Mouse (Mus musculus): ENCODE measurements at regions not wholly inside any gene's neighbourhood (a gene's known extent, or its start where the extent isn't known, plus 50 kb on each side); places are given as distances from the start of the nearest gene placed in this dataset.
A peak's percentile ranks its signal among the peaks of the same experiment; 100 is the strongest.

DNA sequence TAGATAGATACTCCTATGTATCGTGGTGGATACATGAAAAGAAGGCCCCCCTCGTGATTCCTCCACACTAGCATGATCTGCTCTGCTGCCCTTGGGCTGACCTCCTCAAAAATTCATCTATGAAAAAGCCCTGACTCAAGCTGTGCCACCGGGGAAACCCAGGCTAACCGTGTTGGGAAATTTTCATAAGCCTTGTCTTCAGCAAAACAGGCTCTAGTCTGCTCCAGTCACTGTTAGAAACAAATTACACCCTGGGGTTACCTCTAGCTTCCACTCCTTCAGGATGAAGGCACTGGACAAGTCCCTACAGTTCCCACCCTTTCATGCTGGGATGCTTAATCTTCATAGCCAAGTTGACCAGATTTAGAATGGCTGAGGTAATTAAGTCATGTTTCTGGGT, 315.0 kb upstream of the Nrp1 start:
- DNase-seq (ENCODE audit: low spot score): no peak

DNA sequence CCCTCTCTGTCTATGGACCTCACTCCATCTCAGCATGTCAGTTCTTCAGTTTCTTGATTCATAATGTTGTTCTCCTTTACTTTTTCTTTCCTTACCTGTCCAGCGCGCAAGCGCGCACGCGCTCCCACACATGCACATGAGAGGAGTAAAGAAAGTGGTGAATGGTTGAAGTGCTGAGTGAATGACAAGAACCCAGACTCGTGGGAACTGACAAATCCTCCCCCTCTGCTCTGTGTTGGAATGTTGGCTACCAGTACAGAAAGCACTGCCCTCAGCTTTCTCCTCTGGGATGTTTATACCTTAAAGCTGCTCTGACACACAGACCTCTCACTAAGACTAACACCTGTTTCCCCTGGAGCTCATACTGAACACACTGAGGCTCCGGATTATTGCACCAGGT, 302.2 kb upstream of the Nrp1 start:
- DNase-seq (ENCODE audit: low spot score): no peak

DNA sequence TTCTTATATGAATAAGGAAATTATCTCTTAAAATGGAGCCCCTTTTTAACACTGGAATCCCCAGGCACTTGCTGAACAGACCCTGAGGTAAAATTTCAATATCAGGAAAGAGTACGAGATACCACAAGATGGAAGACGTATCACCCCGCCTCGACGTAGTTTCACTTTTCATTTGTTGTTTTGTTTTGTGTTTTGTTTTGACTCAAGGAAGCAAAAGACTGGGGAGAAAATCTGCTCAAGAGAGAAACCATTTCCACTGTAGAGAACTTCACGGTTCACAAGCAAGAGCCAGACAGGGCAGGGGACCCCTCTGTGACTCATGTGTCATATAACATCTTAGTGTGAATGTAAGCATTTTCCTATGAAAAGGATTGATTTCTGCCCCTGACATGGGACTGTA, 300.6 kb upstream of the Nrp1 start:
- DNase-seq (ENCODE audit: low spot score): no peak

DNA sequence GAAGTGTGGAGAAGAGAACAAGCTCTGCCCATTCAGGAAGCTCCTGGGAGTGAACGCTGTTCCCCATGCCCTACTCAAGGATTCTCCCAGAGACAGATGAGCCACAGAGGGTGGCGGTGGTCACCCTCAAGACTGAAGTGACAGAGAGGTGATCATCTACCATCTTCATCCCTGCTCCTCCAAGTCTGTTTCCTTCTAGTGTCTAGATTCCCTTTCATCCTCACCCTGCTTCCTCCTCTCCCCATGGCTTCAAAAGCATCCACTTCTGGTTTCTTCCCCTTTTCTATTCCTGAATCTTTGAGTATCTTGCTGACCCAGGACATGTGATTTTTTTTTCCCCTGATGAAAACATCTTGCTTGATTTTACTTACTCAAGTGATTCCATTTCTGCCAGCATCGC, 298.6 kb upstream of the Nrp1 start:
- no peak for DNase-seq (ENCODE audit: low spot score)

DNA sequence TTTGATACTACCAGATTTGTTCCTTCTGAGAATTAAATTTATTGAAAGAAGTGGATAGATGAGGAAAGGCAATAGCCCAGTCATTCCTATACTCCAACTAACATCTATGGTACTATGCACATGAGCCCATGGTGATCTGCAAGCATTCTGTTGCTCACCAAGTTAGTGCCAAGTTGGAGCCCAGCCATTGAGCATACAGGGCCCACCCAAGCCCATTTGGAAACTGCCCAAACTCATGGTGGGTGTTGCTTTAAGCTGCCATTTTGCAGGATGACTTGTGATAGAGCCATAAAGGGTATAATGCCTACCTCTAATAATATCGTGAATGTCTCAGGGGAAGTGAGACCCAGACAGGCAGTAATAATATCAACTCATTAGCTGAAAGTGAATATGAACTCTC, 294.2 kb upstream of the Nrp1 start:
- no peak for DNase-seq (ENCODE audit: low spot score)

DNA sequence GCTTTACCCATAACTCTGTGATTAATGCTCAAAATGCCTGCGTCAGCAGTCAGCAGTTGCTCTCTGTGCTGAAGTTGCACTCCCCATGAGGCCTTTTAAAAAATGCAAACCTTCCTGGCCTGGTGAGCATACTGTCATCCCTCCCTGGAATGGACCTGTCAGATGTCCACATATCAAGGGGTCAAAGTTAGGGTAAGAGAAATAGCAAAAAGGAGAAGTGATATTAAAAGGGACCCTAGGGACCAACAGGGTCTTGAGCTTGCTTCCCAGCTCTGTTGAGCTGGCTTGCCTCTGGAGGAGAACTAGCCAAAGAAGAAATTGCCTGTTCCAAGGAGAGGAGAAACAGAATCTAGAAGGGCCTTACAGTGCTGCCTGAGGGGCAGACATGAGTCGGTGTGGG, 293.3 kb upstream of the Nrp1 start:
- no peak for DNase-seq (ENCODE audit: low spot score)

DNA sequence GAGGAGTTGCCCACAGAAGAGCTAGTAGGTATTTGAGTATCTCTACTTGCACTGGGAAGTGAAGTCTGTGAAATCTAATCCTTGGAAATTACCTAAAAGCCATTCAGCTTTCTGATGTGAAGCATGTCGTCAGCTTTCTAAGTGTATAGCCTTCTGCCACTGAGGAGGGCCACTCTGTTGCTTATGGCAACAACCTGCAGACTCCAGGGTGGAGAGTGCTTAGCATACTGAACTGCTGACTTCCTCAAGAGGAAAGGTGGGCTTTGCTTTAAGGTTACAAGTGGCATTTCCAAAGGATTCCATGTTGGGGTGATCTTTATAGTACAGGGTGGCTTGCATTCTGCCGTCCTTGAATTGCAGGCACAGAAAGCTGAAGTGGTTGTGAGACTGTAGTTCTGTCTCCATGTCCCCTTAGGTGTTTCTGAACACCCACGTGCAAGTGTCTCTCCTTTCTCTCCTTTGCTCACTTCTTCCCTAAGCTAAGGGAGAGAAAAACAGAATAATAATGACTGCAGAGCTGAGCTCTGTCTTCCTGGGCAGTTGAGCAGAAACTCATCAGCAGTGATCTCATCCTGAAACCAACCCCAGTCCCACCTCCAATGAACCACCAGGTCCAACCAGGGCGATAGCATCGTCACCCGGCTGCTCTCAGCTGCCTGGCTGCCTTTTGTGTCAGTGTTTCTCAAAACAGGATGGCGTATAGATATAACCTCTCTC, 292.3 kb upstream of the Nrp1 start:
- no peak for DNase-seq (ENCODE audit: low spot score)

DNA sequence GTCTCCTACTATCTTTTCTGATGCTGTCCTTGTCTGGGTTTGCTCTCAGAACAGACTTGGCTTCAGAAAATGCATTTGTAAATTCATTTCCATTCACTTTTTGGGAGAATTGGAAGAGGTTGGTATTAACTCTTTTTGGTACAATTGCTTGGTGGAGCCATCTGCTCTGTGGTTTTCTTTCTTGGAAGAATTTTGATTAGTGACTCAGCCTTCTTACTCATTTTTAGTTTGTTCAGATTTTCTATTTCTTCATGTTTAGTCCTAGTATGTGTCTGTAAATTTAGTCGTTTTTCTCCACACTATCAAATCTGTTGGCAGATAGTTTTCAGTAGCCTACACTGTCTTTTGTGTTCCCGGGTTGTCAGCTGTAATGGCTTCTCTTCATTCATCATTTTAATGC, 288.7 kb upstream of the Nrp1 start:
- no peak for DNase-seq (ENCODE audit: low spot score)

DNA sequence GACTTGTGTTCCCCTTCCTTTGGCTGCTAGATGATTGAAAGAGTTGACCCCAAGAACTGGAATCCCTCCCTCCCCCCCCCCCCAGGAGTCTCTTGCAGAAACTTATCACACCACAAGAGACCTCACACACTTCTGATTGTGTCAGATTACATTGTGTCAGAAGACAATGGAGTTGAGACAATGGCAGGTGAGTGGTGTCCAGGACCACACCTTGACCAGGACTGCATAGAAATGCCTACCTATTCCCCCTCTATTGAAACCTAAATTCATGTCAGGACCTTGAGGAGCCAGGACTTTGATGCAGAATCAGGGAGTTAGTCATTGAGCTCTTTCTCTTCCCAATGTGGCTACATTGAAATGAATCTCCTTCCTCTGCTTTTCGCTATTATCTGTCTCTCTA, 282.8 kb upstream of the Nrp1 start:
- no peak for DNase-seq (ENCODE audit: low spot score)

DNA sequence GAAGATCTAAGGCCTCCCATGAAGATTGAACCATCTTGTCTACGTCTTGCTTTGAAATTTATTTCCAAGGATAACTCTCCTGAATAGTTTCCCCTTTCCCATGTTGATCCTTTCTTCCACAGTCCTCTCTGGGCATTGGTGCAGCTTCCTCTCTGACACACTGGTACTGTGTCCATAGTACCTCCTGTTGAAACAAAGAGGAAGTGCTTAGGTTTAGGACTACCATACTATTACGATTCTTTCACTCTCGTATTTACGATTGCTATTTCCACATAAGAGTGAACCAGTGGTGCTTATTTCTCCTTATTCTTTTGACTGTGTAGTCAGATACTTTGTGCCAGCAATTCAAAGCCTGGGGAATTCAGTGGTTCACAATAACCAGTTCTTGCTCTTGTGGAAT, 282.2 kb upstream of the Nrp1 start:
- DNase-seq (ENCODE audit: low spot score): no peak

DNA sequence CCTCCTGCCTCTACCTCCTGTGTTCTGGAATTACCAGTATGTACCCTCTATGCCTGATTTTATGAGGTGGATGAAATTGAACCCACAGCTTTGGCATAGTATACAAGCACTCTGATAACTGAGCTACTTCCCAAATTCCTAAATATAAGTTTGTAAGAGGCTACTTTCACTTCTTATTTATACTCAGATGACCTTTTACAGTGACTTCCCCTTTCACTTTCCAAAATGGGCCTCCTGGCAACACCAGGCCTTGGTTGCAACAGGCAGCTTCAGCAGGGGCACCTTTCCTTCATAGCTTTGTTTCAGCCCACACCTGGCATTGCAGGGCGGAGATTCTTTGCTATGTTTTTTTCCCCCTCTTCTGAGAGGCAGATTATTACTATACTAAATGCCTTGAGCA, 279.7 kb upstream of the Nrp1 start:
- no peak for DNase-seq (ENCODE audit: low spot score)

DNA sequence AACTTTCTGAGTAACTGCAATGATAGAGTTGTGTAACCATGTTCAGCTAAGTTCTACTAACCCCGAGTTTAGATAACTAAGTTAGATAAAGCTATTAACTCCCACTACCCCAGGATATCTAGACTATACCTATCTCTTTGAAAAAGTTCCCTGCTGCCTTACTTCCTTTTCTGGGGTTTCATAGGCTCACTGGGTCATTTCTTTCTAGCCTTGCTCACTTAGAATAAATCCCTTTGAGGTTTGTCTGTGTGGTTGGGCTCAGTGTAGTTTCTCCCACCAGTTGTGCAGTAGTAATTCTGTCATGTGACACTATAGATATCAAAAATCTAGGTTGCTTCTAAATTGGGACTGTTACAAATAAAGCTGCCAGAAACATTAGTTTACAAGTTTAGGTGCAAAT, 272.6 kb upstream of the Nrp1 start:
- DNase-seq (ENCODE audit: low spot score): no peak

DNA sequence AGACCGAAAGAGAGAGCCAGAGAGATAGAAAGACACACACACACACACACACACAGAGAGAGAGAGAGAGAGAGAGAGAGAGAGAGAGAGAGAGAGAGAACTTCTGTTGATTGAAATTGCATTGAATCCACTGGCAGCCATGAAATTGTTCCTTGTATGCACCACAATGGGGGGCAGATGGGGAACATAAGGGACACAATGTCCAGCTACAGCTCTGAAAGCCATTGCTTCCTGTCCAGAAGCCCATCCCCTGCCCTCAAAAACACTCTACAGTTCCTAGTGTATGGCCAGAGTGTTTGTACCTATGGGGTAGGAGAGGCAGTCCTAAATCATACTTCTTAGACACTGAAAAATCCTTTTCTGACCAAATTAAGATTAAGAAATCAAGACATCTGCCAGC, 270.9 kb upstream of the Nrp1 start:
- peak; percentile 14 for DNase-seq (ENCODE audit: low spot score)

DNA sequence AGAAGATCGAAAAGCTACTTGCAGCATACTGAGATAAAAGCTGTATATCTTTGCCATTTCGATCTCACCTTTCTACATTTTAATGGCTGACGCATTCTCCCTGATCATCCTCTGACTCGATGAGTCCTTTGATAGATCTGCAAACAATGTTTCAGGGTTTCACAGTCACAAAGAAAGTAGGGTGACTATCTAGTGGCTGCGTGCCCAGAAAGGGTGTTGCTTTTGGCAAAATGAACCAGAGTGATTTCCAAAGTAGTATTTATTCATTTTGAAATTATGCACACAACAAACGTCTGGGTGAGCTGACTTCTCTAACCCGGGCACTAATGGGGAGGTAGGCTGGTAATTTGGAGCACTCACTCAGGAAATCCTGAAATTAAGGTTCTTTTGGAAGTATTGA, 265.6 kb upstream of the Nrp1 start:
- DNase-seq (ENCODE audit: low spot score): no peak

DNA sequence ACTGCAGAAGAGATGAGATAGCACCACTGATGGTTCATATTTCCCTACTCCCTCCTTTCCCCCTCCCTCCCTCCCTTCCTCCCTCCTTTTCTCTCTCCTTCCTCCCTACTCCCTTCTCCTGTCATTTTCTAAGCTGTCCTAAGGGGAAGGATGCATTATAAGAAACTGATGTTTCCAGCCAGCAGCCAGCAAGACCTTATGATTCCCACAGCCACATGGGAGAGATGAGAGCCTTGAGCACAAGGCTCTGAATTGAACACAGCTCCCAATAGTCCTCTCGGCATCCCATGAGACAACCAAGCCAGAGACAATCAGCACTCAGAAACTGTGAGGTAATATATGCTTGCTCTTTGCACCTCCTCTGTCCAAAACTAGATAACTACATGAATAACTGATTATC, 263.0 kb upstream of the Nrp1 start:
- no peak for DNase-seq (ENCODE audit: low spot score)

DNA sequence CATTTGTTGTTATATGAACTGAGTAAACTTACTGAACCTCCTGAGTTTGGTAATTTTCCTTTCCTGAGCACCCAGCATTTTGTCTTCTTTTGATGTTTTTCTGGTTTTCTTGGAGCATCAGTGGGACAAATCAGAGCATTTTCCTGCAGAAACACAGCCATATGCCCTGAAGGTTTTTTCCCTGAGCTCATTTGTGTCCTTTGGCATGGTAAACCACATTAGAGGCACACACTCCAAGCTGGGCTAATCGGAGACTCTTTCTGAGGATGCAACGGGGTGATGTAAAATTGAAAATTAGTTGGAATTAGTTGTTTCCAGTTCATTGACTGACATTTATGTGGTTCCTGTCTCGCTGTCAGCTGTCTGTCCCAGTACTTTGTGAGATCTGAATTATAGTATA, 260.8 kb upstream of the Nrp1 start:
- no peak for DNase-seq (ENCODE audit: low spot score)

DNA sequence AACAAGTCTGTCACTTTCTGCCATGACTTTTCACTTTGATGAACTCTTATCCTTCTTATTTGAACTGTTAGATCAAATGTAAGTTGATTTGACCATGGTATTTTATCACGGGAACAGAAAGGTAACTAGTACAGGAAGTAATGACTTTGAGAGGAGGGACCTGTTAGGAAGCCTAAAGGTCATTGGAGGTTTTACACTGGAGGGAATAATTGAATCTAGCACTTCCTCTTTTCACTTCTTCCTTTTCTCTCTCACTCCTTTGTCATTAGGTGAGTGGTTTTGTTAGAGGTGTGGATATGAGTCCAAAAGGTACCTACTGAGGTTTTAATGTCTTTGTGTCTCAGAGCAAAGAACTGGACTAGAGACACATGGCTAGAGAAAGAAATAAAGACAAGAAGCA, 255.0 kb upstream of the Nrp1 start:
- no peak for DNase-seq (ENCODE audit: low spot score)

DNA sequence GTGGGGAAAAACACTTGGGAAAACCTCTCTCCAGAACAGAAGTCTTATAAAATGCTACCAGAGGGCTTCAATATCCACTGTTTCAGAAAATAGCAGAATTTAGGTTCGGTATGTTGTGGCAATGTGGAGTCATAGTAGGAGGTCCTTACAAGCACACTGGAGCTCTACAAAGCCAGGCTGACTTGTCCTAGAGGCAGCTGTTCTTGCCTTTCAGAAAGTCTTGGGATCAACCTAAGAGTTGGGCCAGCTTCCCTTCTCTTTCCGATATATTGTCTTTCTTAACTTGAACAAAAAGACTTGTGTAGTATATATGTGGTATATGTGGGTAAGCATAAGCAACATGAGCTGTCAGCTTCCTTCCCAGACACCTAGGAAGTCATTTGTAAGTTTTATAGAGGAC, 251.8 kb upstream of the Nrp1 start:
- no peak for DNase-seq (ENCODE audit: low spot score)

DNA sequence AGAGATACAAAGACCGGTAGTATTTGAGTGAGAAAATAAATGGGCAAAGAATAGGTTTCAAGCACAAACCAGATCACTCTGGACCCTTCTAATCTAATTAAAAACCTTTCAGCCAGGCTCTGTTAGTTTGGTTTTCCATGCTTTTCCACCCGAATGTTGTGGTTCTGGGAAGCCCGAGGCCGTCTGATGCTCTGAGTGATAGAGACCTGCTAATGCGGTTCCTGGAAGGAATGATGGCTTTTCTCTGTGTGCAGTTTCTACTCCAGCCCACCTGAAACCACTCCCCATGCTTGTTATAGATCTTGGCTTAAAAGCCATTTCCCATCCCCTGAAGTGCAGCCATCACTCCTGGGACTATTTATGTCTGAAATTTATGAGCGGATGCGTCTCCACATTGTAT, 251.4 kb upstream of the Nrp1 start:
- no peak for DNase-seq (ENCODE audit: low spot score)

DNA sequence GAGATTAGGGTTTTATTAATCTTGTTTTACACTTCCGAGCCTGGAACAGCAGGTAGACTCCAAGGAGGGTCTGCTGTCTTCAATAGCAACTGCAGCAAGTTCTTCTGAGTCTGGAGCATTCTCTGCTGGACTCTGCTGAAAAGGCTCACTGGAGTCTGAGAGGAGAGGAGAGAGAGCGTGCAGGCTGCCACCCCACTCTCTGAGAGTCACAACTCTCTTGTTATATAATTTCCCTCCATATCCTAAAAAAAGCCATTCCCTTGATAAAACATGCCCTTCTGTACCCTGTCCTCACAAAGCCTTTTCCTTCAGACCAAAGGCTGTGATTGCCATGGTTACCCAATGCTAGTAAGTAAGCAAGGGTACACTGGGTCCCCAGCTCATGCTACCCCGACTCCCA, 249.4 kb upstream of the Nrp1 start:
- no peak for DNase-seq (ENCODE audit: low spot score)

DNA sequence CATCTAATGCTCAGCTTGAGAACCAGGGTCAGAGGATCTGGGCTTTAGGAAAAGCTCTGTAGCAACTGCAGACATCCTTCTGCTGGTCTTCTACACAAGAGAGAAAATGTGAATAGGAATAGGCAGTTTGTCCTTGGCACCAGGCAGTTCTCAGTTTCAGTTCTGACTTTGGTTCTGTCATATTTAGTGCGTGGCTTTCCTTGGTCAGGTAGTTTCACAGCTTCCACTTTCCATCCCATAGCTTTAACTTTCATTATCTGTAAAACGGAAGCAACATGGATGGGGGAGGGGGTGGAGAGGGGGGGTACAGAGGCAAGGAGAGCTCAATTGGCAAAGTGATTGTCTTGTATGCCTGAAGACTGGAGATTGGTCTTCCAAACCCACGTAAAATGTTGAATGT, 247.3 kb upstream of the Nrp1 start:
- DNase-seq (ENCODE audit: low spot score): no peak

DNA sequence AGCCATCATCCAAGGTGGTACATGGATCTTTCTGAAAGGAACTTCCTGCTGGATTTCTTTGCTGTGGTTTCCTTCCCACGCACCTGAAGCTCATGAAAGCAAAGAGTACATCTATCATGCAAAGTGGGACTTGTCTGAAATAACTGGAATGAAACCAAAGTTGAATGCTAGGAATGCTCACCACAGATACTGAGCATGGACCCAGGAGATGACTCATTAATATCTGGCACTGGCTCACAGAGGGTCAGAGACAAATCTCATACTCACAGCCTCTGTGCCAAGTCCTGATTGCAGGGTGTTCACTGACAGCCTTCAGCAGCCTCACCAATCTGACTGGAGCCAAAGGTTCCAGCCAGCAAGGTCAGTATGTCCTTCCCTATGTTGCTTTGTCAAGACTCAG, 245.3 kb upstream of the Nrp1 start:
- no peak for DNase-seq (ENCODE audit: low spot score)

DNA sequence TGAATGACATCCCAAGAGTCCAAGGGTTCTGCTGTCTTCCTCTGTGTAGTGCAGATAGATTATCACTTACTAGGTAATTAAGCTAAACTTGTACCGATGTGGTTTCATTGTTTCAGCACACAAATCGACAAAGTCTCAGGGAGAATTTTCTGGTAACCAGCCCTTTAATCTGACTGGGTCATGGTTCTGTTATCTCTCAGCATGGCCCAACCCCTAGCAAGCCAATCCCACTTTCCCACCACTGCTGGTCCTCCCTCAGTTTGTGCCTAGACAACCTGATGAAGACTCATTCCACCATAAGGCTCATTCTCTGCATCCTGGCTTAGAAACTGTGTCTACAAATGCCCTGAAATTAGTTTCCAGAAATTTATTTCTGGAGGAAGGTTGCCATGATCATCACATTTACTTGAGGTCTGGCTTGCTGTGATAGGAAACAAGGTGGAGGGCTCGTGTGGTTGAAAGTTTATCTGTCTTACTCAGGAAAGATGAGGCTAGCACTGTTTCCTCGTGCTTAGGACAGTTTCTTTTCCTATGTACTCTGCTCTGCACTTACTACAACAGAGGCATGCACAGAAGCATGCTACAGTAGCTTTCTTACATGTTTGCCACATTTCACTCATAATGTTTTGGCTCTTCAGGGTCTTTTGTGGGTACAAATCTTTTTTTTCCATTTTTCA, 217.0 kb upstream of the Nrp1 start:
- DNase-seq (ENCODE audit: low spot score): no peak

DNA sequence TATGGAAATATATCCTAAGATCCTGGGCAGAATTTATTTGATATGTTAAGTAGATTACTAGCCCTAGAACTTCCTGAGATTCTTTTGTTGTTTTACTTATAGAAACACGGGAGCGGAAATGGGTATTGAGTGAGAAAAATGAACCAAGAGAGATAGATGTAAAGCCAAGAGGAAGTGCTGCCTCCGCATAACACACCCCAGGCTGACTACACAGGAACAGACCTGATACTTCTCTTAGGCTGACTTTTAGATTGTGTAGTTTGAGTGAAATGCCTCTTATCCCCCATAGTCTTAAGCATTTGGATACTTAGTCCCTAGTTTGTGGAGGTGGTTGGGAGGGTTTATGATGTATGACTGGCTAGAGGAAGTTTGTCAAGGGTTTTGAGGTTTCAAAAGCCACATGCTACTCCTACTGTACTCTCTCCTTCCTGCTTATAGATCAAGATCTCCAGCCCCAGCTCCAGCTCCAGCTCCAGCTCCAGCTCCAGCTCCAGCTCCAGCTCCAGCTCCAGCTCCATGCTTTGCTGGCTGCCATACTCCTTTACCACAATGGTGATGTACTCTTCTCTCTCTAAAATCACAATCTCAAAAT, 210.0 kb upstream of the Nrp1 start:
- DNase-seq (ENCODE audit: low spot score): no peak
